Mouse (Mus musculus) CD8-positive naive resting alpha-beta T cell, adult 2 months (primary cell): ENCODE measurements around the gene Plppr3.

Experiments used
- DNase-seq, 2 experiments: peaks; one replicate each; pipeline ENCODE4 v3.0.0; 2022; ENCODE audit warnings: low read depth in 2 of 2, low spot score in 2 of 2

Plppr3 gene

DNA sequence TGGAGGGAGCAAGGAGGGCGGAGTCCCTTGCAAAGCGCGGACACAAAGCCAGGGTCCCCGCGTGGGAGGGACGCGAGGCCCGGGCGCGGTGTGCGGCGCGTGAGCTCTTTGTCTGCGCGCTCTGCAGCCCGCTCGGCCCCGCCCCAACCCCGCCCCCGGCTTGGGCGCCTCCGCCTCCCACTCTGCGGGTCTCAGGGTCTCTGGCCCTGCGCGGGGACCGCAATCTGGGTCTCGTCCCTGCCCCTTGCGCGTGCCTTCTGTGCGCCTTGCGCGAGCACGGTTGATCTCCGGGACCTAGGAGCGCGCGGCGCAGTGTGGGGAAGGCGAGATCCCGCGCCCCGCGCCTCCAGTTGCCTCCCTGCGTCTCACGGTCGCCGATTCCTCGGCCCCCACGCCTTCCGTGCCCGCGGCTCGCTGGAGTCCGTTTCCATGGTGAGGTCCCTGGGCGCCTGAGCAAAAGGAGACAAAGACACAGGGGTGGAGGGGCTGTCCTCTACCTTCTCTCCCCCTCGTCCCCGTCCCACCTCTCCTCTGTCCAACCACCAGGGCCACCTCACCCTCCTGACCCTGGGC, at the start of gene Plppr3, which contains the start of gene Prtn3:
Gene Plppr3 (minus strand): TSS at position 345 of the 573 bp plus-strand sequence.
Gene Prtn3 (plus strand): TSS at position 187 of the 573 bp plus-strand sequence.
- DNase-seq: no peak

- no peak for DNase-seq
Observed at GRCm38 (mm10) chr10:79921572-79921971, 47.1 kb upstream of the Plppr3 start.

GRCm38 (mm10) chr10:79920958-79921535, 46.6 kb upstream of the Plppr3 start, which contains the start of gene R3hdm4:
Gene R3hdm4, minus strand, starts transcription at chr10:79921208.
- DNase-seq: no peak

DNA sequence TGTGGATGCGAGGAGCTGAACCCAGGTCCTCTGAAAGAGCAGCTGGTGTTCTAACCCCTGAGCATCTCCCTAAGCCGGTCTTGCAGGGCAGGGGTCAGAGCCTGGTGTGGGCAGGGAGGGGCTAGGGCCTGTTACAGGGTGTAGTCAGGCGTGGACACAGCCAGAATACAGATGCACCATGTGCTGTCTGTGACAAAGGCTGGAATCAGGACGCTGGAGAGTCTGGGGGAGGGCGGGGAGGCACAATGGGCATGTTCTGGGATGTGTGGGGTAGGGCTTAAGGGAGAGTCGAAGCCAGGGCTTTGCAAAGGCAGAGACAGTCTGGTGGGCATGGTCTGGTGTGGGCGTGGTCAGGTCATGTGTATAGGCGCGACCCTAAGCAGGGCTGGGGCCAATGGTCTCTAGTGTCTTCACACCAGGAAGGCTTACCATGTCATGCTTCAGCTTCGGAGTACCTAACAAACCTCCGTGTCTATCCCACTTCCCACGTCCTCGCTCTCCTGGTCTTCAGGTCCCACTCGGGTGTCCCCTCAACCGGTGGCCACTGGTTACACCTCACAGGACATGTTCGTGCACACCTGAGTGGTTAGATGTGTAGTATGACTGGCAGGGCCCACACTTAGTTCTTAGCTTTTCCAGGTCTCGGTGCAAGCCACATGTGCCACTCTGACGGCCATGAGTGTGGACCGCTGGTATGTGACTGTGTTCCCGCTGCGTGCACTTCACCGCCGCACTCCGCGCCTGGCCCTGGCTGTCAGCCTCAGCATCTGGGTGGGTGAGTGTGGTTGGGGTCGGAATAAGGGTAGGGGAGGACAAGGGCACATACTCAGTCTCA, 45.8 kb upstream of the Plppr3 start:
- DNase-seq: no peak

- DNase-seq: no peak
Observed at GRCm38 (mm10) chr10:79919251-79919849, 44.9 kb upstream of the Plppr3 start.

DNA sequence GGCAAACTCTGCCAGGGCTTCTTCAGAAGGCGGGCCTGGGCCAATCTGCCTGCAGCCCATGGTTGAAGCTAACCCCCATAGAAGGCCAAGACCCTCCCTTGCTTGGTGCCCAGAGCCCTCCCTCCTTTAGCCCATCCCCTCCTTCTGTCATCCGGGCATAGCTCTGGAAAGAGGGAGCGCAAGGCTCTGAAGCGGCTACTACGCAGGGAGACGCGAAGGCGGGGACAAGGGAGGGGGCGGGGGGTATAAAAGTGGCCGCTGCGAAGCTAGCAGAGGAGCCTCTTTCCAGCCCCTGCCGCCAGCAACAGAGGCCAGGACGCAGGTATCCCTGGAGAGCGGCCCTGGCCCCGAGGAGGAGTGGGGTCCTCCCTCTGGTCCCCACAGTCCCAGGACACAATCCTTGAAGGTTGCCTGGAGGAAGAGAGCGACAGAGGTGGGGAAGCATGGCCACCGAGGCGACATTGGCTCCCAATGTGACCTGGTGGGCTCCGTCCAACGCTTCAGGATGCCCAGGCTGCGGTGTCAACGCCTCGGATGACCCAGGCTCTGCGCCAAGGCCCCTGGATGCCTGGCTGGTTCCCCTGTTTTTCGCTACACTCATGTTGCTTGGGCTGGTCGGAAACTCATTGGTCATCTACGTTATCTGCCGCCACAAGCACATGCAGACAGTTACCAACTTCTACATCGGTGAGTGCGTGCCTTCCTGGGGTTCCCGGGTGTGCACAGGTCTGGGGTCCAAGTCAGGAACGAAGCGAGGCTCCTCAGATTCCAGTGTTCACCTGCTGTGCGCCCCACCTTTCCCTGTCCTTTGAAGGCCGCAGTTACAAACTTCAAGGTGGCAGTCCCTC, 44.0 kb upstream of the Plppr3 start:
- no peak for DNase-seq

DNA sequence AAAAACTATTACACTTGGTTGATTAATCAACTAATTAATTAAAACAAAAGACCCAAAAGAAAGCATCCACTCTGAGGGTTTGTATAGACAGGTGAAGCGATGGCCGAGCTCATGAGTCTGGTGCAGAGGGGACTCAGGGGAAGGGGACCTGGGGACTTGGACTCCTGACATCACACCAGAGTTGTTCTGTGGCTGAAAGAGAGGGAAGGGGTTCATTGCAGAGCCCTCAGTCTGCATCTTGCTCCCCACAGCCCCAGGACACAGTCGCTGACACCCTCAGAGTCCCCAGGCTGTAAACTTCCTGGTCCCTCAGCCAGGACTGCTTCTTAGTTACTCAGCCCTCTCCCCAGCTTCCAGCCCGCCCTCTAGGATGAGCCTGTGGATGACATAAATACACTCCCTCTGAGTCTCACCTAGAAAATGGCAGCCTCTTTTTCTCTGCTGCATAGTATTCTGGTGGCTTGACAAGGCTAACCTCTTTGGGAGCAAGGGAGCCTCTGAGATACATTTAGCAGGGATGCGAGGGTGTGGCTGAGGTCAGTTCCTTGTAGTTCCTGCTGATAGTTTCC, 43.2 kb upstream of the Plppr3 start:
- no peak for DNase-seq

- peak in 1 of 2 experiments; percentile 70 for DNase-seq
Observed at GRCm38 (mm10) chr10:79916808-79917531, 42.5 kb upstream of the Plppr3 start, which contains the start of gene Kiss1r. Gene Kiss1r, plus strand, starts transcription at chr10:79916971.

DNA sequence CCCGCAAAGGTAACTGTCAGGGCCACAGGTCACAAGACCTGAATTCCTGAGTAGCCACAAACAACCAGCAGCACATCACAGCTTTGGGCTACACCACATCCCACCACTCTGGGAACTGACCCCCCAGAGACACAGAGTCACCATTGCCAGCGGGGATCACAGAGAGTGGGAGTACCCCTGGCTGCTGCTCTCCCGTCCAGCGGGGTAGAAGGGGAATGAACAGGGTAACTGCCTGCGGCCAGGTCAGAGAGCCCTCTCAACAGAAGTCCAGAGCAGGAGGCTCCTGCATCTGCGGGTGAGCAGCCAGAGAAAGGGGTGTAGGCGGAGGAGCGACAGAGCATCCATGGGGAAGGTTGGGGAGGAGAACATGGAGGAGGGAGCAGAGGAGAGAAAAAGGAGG, 41.6 kb upstream of the Plppr3 start:
- no peak for DNase-seq

DNA sequence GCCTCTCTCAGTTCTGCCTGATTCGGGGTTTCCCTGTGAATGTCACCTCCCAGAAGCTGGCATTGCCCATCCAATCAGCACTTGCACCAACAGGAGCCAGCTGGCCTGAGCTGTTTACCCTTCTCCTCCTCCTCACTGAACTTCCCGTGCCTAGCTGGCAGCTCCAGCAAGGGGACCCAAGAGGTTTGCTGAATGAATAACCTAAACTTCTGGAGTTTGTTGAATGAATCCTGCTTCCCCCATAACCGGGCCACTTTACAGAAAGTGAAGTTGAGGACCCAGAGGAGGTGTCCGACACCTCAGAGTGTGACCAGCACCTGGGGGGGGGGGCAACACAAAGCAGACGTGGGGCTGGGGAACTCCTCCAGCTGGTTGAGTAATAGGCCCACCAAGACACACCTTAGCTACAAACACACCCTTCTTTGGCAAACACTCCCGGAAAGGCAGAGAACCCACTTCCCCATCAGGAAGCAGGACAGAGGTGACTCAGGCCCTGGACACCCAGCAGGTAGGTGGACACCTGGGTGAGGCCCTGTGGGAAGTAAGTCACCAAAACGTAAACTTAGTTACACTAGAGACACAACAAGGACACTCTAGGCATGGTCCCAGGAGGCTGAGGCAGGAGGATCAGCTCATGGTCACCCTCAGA, 40.6 kb upstream of the Plppr3 start:
- DNase-seq: no peak

- no peak for DNase-seq
Observed at GRCm38 (mm10) chr10:79914131-79914947, 39.9 kb upstream of the Plppr3 start.

GRCm38 (mm10) chr10:79912412-79912811, 38.0 kb upstream of the Plppr3 start:
- no peak for DNase-seq

DNA sequence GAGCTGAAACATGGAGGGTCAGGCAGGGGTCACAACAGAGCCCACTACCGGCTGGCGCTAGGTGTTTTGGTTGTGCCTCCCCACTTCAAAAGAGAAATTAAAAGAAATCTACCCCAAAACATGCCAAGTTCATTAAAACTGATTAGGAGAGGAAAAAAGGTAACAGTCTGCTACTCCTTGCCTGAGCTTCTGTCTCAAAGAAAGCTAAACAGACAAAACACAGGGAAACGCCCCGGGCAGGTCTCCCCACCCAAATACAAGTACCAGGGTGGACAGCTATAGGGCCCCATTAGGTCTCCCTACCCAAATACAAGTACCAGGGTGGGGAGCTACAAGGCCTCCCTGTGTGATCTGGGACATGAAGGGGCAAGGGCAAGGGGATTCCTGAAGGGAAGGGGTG, 36.1 kb upstream of the Plppr3 start, which contains the start of gene Gm26602:
Gene Gm26602 (plus strand): TSS at position 301 of the 400 bp plus-strand sequence.
- DNase-seq: no peak

DNA sequence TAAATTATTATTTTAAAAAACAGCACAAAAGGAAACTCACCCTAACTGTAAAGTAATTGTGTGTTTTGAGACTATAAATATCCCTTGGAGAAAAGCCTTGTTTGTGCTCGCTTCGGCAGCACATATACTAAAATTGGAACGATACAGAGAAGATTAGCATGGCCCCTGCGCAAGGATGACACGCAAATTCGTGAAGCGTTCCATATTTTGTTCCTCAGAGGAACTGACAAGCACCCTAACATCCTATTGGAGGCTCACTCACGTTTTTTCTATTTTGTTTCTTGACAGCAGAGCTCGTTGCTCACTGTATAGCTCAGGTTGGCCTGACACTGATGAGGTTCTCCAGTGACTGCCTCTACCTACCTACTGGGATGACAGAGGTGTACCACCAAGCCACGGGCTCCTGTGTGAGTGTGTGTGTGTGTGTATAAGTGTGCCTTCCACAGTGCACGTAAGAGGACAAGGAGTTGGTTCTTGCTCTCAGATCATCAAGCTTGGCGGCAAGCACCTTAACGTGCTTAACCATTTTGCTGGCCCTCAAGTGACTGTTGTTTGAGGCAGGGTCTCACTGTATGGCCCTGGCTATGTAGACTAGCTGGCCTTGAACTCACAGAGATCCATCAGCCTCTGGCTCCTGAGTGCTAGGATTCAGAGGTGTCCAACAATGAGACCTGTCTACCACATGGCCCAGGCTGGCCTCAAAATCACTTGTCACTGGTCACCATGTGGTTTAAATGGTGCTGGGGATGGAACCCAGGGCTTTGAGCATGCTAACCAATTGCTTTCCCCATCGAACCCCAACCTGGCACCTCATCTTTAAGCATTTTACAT, 34.9 kb upstream of the Plppr3 start:
- peak; percentile 37 to 54 for DNase-seq

DNA sequence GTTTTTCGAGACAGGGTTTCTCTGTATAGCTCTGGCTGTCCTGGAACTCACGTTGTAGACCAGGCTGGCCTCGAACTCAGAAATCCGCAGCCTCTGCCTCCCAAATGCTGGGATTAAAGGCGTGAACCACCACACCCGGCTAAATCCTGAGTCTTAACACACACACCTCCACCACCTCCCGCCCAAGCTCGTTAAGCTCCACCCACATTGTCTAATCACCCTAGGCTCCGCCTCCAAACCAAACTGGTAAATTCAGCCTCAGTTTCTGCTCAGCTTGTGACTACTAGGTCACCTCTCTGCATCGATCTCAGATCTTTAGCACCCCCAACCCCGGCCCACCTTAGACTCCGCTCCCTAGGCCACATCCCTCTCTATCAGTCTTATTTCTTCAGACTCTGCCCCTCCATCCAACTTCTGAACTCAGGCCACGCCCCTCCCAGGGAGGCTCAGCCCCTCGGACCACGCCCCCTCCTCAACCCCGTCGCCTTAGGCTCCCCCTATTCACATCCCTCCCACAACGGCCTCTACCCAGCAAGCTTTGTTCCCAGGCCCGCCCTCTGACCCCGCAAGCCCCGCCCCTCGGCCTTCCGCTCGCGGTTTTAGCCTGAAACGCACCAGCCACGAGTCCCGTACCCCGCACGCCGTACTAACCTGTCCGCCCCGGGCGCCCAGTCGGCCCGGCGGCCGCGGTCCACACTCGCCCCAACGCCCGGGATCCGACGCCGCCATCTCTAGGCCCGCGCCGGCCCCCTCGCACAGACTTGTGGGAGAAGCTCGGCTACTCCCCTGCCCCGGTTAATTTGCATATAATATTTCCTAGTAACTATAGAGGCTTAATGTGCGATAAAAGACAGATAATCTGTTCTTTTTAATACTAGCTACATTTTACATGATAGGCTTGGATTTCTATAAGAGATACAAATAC, 34.0 kb upstream of the Plppr3 start, which contains the start of gene Med16:
Gene Med16 (minus strand): TSS at position 757 of the 925 bp plus-strand sequence.
- peak; percentile 97 to 99 for DNase-seq

DNA sequence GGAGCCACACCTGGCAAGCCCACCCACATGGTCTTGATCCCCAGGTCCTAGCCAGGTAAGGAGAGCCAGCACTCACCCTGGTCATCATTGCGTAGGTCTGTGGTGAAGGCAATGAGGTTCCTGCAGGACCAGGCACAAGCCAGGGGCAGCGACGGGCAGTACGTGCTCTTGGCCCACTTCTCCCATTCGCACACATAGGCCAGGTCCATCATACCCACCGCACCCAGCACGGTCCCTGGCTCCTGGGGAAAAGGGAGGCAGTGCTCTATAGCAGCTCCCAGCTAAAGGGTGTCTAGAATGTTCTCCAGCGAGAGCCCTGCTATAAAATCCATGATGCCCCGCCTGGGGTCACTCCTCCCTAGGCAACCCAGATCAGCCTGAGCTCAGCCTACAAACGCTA, 33.0 kb upstream of the Plppr3 start:
- DNase-seq: no peak
